Mouse (Mus musculus): Measurements from ENCODE around the gene Gpt2. TPM values are rescaled to one million over a fixed set of nuclear protein-coding genes. Genes with fewer than 3 reads are reported as not detected.

Gene Gpt2
- polyA plus RNA-seq (2017; shearing (Covaris generic)): 0.62 TPM

GRCm38 (mm10) chr8:85492125-85492875 lies at the start of gene Gpt2:
Gene Gpt2, plus strand, starts transcription at chr8:85492576.

GRCm38 (mm10) chr8:85555181-85556145 lies 63.1 kb downstream of the Gpt2 start, which contains the start of gene Dnaja2:
Gene Dnaja2, minus strand, starts transcription at chr8:85555344.

Other genes starting within 250 kb of the Gpt2 start
- gene Orc6, start 192.9 kb upstream of the Gpt2 start, polyA plus RNA-seq (2017; shearing (Covaris generic)): 38.4 TPM
- 83.2 TPM for gene Vps35, start 192.8 kb upstream of the Gpt2 start, polyA plus RNA-seq (2017; shearing (Covaris generic))
- gene Mylk3, start 106.2 kb upstream of the Gpt2 start, polyA plus RNA-seq (2017; shearing (Covaris generic)): not detected
- gene 4921524J17Rik, start 59.7 kb upstream of the Gpt2 start, polyA plus RNA-seq (2017; shearing (Covaris generic)): 34.4 TPM
- 316 TPM for gene Dnaja2, start 62.8 kb downstream of the Gpt2 start, polyA plus RNA-seq (2017; shearing (Covaris generic))
- gene Neto2, start 208.3 kb downstream of the Gpt2 start, polyA plus RNA-seq (2017; shearing (Covaris generic)): 4.9 TPM